Mouse (Mus musculus) lung, adult 18-20 months (tissue): Measurements from ENCODE around the gene Ubxn7.

ENCODE experiments used
- DNase-seq, 2 experiments: peaks; one replicate each; pipeline ENCODE4 v3.0.0; 2022; ENCODE audit warnings: mixed read lengths in 2 of 2

Ubxn7 gene

GRCm38 (mm10) chr16:32434691-32435090, 102.6 kb downstream of the Ubxn7 start:
- DNase-seq: no peak

- DNase-seq: no peak
Measured at GRCm38 (mm10) chr16:32436657-32437056, 104.6 kb downstream of the Ubxn7 start.

- no peak for DNase-seq
Measured at GRCm38 (mm10) chr16:32437266-32437665, 105.2 kb downstream of the Ubxn7 start.

DNA sequence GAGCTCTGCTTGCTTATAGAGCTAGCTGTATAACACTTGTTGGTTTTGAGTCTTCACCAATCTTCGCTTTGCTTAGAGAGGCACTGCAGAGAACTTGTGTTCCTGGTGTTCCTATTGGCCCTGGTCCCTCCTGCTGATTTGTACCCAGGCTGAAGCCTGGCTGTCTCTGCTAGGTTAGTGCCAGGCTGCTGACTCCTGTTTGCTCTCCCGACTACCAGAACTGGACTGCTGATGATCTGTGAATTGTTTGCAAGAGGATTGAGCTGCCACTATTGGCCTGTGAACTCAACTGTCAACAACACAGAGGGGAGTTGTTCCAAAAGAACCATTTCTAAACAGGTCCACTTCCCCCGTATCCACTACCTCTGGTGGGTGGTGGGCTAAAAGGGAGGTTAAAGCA, 109.4 kb downstream of the Ubxn7 start:
- DNase-seq: no peak
